Mouse (Mus musculus) intestine, embryonic 15.5 days (tissue): ENCODE results near the gene Pak1. TPM values are rescaled to one million over a fixed set of nuclear protein-coding genes. Genes with fewer than 3 reads are reported as not detected.
A peak's percentile ranks its signal among the peaks of the same experiment; 100 is the strongest.
"Not testable (repeated sequence)": the region's sequence is repeated elsewhere in the genome, so short reads cannot be mapped to it uniquely, and the experiment has no call there.

Source experiments
- ATAC-seq: fragments of 200-750 bp; cut with Nextera tagmentation; 2 replicates; pipeline ENCODE4 v1.8.0; 2017; ENCODE audit warnings: moderate TSS enrichment, moderate library complexity
- H3K27ac ChIP-seq: fragments of 300-500 bp; sonication (generic); 2 replicates; pipeline ENCODE4 v1.5.1; 2015; ENCODE audit warnings: mild to moderate bottlenecking, inconsistent platforms
- H3K27me3 ChIP-seq: fragments of 300-500 bp; sonication (generic); replicated peaks from 2 replicates; pipeline ENCODE4 v1.6.1; 2015; ENCODE audit warnings: inconsistent platforms
- H3K36me3 ChIP-seq: fragments of 300-500 bp; sonication (generic); 2 replicates; pipeline ENCODE4 v1.6.1; 2015; ENCODE audit warnings: inconsistent platforms
- H3K4me1 ChIP-seq: fragments of 300-500 bp; sonication (generic); replicated peaks from 2 replicates; pipeline ENCODE4 v1.6.1; 2015; ENCODE audit warnings: inconsistent platforms
- H3K4me2 ChIP-seq: fragments of 300-500 bp; sonication (generic); replicated peaks from 2 replicates; pipeline ENCODE4 v1.6.1; 2015; ENCODE audit warnings: mild to moderate bottlenecking, inconsistent platforms
- H3K4me3 ChIP-seq: fragments of 300-500 bp; sonication (generic); replicated peaks from 2 replicates; pipeline ENCODE4 v1.5.1; 2015; ENCODE audit warnings: inconsistent platforms
- H3K9ac ChIP-seq: fragments of 300-500 bp; sonication (generic); 2 replicates; pipeline ENCODE4 v1.6.1; 2015; ENCODE audit warnings: inconsistent platforms
- H3K9me3 ChIP-seq: fragments of 300-500 bp; sonication (generic); 2 replicates; pipeline ENCODE4 v1.6.1; 2016; ENCODE audit warnings: inconsistent platforms
- WGBS: fragments of 180-500 bp; shearing (Covaris S2); methylation state at CpG from one replicate; pipeline ENCODE4 v1.1.7; 2015; 5-methylcytosine and 5-hydroxymethylcytosine counted together
- polyA plus RNA-seq: library from polyadenylated mRNA; unstranded; fragments of >200 nt; fragmentation: Nextera tagmentation; extraction: Ambion mirVana; gene quantifications from 2 replicates; pipeline ENCODE4 v1.2.1, GENCODE M21; 2015

Pak1 gene
- polyA plus RNA-seq, 1 experiment from 2014 or later: 32.7 TPM

DNA sequence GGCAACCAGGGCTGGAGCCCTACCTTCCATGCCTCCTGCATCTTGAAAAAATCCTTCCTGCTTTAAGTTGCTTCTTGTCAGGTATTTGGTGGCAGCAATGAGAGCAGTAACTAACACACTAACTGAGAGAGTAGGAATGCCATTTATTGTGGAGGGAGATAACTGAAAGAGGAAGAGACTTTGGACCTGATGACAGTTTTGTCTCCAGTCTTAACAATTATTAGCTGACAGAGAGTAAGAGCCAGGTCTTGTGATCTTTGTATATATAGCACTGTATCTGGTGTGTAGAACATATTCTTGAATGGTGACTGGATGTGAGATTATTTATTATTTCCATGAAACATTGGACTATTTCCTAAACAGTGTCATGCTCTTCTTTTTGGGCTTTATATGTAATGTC is 50.2 kb downstream of the Pak1 start:
- Histone ChIP-seq H3K9me3 (no peaks in the 10 kb centered on the region), H3K4me2 (no peak overlapping the region), H3K27ac (no peak overlapping the region), H3K9ac (no peak overlapping the region), H3K27me3 (no peaks in the 10 kb centered on the region), H3K36me3 (no peaks in the 10 kb centered on the region), H3K4me3 (no peak overlapping the region), H3K4me1 (peaks cover 7% of the 10 kb centered on the region; the same call in 1 of the 2 replicates)
- no peak for ATAC-seq

DNA sequence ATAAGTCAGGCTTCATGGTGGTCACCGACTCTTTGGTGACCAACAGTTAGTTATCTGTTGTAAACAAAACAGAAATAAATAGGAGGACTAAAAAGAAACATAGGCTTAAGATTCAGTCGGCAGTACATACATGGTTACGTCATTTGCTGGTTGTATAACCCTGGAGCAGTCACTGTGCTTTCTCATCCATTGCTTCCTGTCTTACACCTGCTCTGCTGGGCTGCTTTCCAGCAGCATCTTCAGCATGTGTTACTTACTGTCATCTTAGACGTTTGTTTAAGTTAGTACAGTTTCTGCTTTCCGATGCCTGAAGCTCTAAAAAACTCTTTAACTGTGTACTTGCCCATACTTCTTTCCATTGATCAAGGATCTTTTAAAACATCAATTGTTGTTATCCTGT is 53.0 kb downstream of the Pak1 start:
- no peak for ATAC-seq
- Histone ChIP-seq H3K9me3 (no peaks in the 10 kb centered on the region), H3K4me3 (no peak overlapping the region), H3K4me1 (peaks cover 10% of the 10 kb centered on the region; the same call in 1 of the 2 replicates), H3K27ac (no peak overlapping the region), H3K27me3 (no peaks in the 10 kb centered on the region), H3K9ac (no peak overlapping the region), H3K36me3 (no peaks in the 10 kb centered on the region), H3K4me2 (no peak overlapping the region)
- WGBS: 50% methylated on average over 5 of the region's 5 CpGs

DNA sequence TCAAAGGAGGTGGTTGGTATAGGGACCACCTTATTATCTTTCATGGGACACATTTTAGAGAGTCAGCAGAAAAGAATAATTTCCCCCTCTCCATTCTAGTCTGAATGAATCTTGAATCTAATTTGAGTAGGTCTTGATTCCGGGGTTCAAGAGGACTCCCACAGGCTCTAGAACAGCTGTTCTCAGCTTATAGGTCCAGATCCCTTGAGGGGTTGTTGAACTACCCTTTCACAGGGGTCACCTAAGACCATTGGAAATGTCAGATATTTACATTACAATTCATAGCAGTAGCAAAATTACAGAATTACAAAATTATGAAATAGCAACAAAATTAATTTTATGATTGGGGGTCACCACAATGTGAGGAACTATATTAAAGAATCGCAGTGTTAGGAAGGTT is 54.0 kb downstream of the Pak1 start:
- Histone ChIP-seq H3K4me2 (peak overlapping the region; percentile 74), H3K27me3 (no peaks in the 10 kb centered on the region), H3K4me1 (peaks cover 10% of the 10 kb centered on the region; the same call in 1 of the 2 replicates), H3K4me3 (peak overlapping the region; percentile 42; the same call in 1 of the 2 replicates), H3K27ac (no peak overlapping the region), H3K9ac (no peak overlapping the region), H3K9me3 (no peaks in the 10 kb centered on the region), H3K36me3 (no peaks in the 10 kb centered on the region)
- peak; percentile 18; the same call in 1 of the 2 replicates for ATAC-seq
- 63% methylated on average over 2 of the region's 2 CpGs for WGBS

- Histone ChIP-seq H3K9ac (peak overlapping the region; percentile 59), H3K4me2 (peak overlapping the region; percentile 74), H3K4me1 (peaks cover 10% of the 10 kb centered on the region; the same call in 1 of the 2 replicates), H3K27ac (peak overlapping the region; percentile 63), H3K4me3 (peak overlapping the region; percentile 42), H3K9me3 (no peaks in the 10 kb centered on the region), H3K36me3 (no peaks in the 10 kb centered on the region), H3K27me3 (no peaks in the 10 kb centered on the region)
- ATAC-seq: peak; percentile 93
- 5% methylated on average over 22 of the region's 22 CpGs for WGBS
Observed at GRCm38 (mm10) chr7:97842806-97843570, 54.6 kb downstream of the Pak1 start.

GRCm38 (mm10) chr7:97844419-97844818 is 56.1 kb downstream of the Pak1 start:
- Histone ChIP-seq H3K4me3 (no peak overlapping the region), H3K4me2 (no peak overlapping the region), H3K9ac (no peak overlapping the region), H3K4me1 (peaks cover 10% of the 10 kb centered on the region; the same call in 1 of the 2 replicates), H3K9me3 (no peaks in the 10 kb centered on the region), H3K27ac (no peak overlapping the region), H3K27me3 (no peaks in the 10 kb centered on the region), H3K36me3 (no peaks in the 10 kb centered on the region)
- 79% methylated on average over 3 of the region's 3 CpGs for WGBS
- ATAC-seq: no peak

DNA sequence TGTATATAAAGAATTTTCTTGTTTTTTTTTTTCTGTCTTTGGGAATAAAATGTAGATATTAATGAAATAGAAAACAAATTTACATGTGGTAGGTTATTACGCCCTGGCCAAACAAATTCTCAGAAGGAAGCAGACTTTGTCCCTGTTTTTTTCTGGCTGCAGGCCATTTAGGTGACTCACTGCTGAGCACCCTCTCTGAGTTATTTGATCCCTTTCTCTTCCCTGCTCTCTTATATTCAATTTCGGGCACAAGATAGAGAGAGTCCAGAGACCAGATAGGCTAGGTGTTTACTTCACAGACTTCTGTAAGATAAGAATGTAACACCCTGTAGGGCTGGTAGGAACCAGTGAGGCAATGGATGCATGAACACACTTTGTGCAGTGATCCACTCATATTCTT is 57.2 kb downstream of the Pak1 start:
- no peak overlapping the region for H3K9ac ChIP-seq
- H3K4me3 ChIP-seq: no peak overlapping the region
- peaks cover 10% of the 10 kb centered on the region; the same call in 1 of the 2 replicates for H3K4me1 ChIP-seq
- H3K27ac ChIP-seq: no peak overlapping the region
- no peaks in the 10 kb centered on the region for H3K9me3 ChIP-seq
- no peaks in the 10 kb centered on the region for H3K27me3 ChIP-seq
- no peaks in the 10 kb centered on the region for H3K36me3 ChIP-seq
- WGBS: 51% methylated on average over 2 of the region's 2 CpGs
- H3K4me2 ChIP-seq: no peak overlapping the region
- no peak; the same call in 1 of the 2 replicates for ATAC-seq

GRCm38 (mm10) chr7:97846539-97846938 is 58.2 kb downstream of the Pak1 start:
- H3K27me3 ChIP-seq: no peaks in the 10 kb centered on the region
- no peak overlapping the region for H3K9ac ChIP-seq
- no peak overlapping the region for H3K27ac ChIP-seq
- H3K9me3 ChIP-seq: no peaks in the 10 kb centered on the region
- H3K4me3 ChIP-seq: no peak overlapping the region
- H3K4me1 ChIP-seq: peaks cover 10% of the 10 kb centered on the region; the same call in 1 of the 2 replicates
- ATAC-seq: no peak
- H3K4me2 ChIP-seq: no peak overlapping the region
- no peaks in the 10 kb centered on the region for H3K36me3 ChIP-seq

DNA sequence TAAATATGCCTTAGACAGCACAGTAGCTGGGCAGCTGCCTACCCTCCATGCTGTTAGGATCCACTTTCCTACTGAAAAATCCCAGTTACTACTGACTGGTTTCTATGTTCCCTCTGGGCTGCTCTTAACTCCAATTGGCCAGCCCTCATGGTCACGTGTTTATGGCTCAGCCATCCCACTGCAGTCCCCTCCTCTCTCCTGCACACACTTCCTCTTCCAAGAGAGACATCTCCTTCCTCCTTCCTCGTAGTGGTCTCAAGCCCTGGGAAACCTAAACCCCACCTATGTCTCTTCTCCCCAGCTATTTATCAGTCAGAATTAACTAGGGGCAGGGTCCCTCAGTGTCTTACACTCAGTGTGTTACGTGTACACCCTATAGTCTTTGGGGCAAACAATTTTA is 61.2 kb downstream of the Pak1 start:
- H3K4me2 ChIP-seq, ATAC-seq, H3K4me3 ChIP-seq, H3K36me3 ChIP-seq, H3K9me3 ChIP-seq, H3K9ac ChIP-seq, H3K27ac ChIP-seq, H3K4me1 ChIP-seq, H3K27me3 ChIP-seq: not testable (repeated sequence)
- 76% methylated on average over 3 of the region's 3 CpGs for WGBS

GRCm38 (mm10) chr7:97850331-97850730 is 62.0 kb downstream of the Pak1 start:
- no peaks in the 10 kb centered on the region for H3K4me1 ChIP-seq
- H3K4me3 ChIP-seq: no peak overlapping the region
- no peak overlapping the region for H3K27ac ChIP-seq
- no peaks in the 10 kb centered on the region for H3K27me3 ChIP-seq
- H3K9ac ChIP-seq: no peak overlapping the region
- no peak for ATAC-seq
- no peak overlapping the region for H3K4me2 ChIP-seq
- 84% methylated on average over 3 of the region's 3 CpGs for WGBS
- H3K36me3 ChIP-seq: no peaks in the 10 kb centered on the region
- no peaks in the 10 kb centered on the region for H3K9me3 ChIP-seq

DNA sequence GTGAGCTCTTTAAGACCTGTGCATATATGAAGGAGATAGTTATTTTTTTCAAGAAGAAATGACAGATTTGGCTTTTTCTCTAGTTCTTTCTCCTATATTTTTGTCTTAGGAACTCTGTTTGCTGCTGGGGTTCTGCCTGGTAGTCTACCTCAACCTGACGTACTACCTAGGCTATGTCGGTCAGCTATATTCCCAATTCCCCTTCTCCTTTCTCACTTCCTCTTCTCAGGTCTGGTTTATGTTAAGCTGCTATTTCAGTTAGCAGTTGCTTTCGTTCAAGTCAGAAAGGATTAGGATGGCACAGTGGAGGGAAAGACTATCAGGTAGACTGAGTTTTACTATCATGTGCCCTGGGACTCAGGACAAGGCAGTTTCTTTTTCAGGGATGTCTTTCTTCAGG is 75.2 kb downstream of the Pak1 start:
- Histone ChIP-seq H3K4me1 (no peaks in the 10 kb centered on the region), H3K4me2 (no peak overlapping the region), H3K9ac (no peak overlapping the region), H3K9me3 (no peaks in the 10 kb centered on the region), H3K36me3 (no peaks in the 10 kb centered on the region), H3K27me3 (no peaks in the 10 kb centered on the region), H3K27ac (no peak overlapping the region), H3K4me3 (no peak overlapping the region)
- 62% methylated on average over 3 of the region's 3 CpGs for WGBS
- ATAC-seq: no peak

- ATAC-seq: no peak
- Histone ChIP-seq H3K27me3 (no peaks in the 10 kb centered on the region), H3K4me1 (no peaks in the 10 kb centered on the region), H3K4me2 (no peak overlapping the region), H3K36me3 (no peaks in the 10 kb centered on the region), H3K9ac (no peak overlapping the region), H3K27ac (no peak overlapping the region), H3K4me3 (no peak overlapping the region), H3K9me3 (no peaks in the 10 kb centered on the region)
- 29% methylated on average over 1 of the region's 1 CpGs for WGBS
Observed at GRCm38 (mm10) chr7:97864531-97864930, 76.2 kb downstream of the Pak1 start.

DNA sequence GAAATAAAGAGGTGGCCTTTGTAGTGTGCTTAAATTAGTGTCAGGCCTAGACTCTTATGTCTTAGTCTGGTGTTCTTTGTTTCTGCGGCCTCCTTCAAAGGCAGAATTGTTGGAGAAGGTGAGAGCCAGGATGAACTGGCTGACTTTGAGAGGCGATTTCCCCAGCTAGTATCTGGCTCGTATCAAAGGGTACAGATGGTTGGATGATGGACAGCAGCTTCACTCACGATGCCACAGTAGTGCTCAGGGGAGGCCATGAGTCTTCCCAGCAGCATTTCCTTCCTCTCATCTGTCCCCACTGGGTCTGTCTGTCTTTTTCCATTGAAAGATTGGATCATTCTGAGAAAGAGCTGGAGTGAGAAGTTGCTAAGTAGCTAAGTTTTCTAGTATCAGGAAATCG is 79.5 kb downstream of the Pak1 start:
- 81% methylated on average over 5 of the region's 5 CpGs for WGBS
- Histone ChIP-seq H3K36me3 (no peaks in the 10 kb centered on the region), H3K9me3 (no peaks in the 10 kb centered on the region), H3K27ac (no peak overlapping the region), H3K9ac (no peak overlapping the region), H3K4me2 (no peak overlapping the region), H3K4me3 (no peak overlapping the region), H3K27me3 (no peaks in the 10 kb centered on the region), H3K4me1 (no peaks in the 10 kb centered on the region)
- no peak for ATAC-seq

- ATAC-seq: no peak
- H3K9me3 ChIP-seq: no peaks in the 10 kb centered on the region
Observed at GRCm38 (mm10) chr7:97868766-97869165, 80.4 kb downstream of the Pak1 start.

More at GRCm38 (mm10) chr7:97868766-97869165, 80.4 kb downstream of the Pak1 start:
- no peaks in the 10 kb centered on the region for H3K4me1 ChIP-seq
- no peak overlapping the region for H3K4me2 ChIP-seq
- no peaks in the 10 kb centered on the region for H3K36me3 ChIP-seq
- no peak overlapping the region for H3K9ac ChIP-seq
- H3K27me3 ChIP-seq: no peaks in the 10 kb centered on the region
- H3K4me3 ChIP-seq: no peak overlapping the region
- 91% methylated on average over 1 of the region's 1 CpGs for WGBS
- H3K27ac ChIP-seq: no peak overlapping the region
